Mouse (Mus musculus) heart, postnatal 4 days (tissue): ENCODE data around the gene Car4. TPM values are rescaled to one million over a fixed set of nuclear protein-coding genes. Genes with fewer than 3 reads are reported as not detected.

Experiments used
- total RNA-seq, 2 experiments: library from RNA; stranded (reverse); gene quantifications; 2 replicates each; pipeline ENCODE4 v1.2.3; 2021

Car4 gene
- total RNA-seq, 2 experiments from 2014 or later: 21.1 to 21.5 TPM

Other genes starting within 250 kb of the Car4 start
- 10 to 100 TPM; 11.9 to 12.8 TPM for gene Mrm1, start 138.3 kb upstream of the Car4 start, total RNA-seq
- gene Dhrs11, start 128.8 kb upstream of the Car4 start, total RNA-seq: 10 to 100 TPM; 78.8 to 81.5 TPM
- gene Ggnbp2, start 87.0 kb upstream of the Car4 start, total RNA-seq: 10 to 100 TPM; 55.5 to 64.4 TPM
- gene Myo19, start 77.6 kb upstream of the Car4 start, total RNA-seq: 10 to 100 TPM; 13.7 to 15.4 TPM
- 1 to 10 TPM; 6.4 to 7.8 TPM for gene Pigw, start 77.5 kb upstream of the Car4 start, total RNA-seq
- gene Znhit3, start 41.4 kb upstream of the Car4 start, total RNA-seq: 10 to 100 TPM; 13.4 to 13.7 TPM
- 10 to 100 TPM; 21.8 to 21.9 TPM for gene Usp32, start 182.4 kb downstream of the Car4 start, total RNA-seq
- under 1 TPM in 1 of 2 experiments, not detected in 1; 0.71 TPM for gene 1700125H20Rik, start 212.6 kb downstream of the Car4 start, total RNA-seq